Mouse (Mus musculus): ENCODE measurements around the gene Pde1a.

GRCm38 (mm10) chr2:79839090-79839489, 290.2 kb downstream of the Pde1a start:
- TF ChIP-seq POLR2A (IDR thresholded peaks at IDR 0.05; ENCODE audit: low read depth, low read length) (no peak), CTCF (IDR thresholded peaks at IDR 0.05; ENCODE audit: borderline replicate concordance, insufficient read depth, low read length) (no peak)

Measured in embryonic fibroblast, embryonic 13.5 days (primary cell).